Mouse (Mus musculus) right cerebral cortex, postnatal 36 days (tissue): Measurements from ENCODE around the gene Ppp1r11.
A peak's percentile ranks its signal among the peaks of the same experiment; 100 is the strongest.

Experiments
- DNase-seq, 2 experiments: peaks; one replicate each; pipeline ENCODE4 v3.0.0; 2022; ENCODE audit warnings: low spot score in 2 of 2, mixed read lengths in 1 of 2

Gene Ppp1r11

DNA sequence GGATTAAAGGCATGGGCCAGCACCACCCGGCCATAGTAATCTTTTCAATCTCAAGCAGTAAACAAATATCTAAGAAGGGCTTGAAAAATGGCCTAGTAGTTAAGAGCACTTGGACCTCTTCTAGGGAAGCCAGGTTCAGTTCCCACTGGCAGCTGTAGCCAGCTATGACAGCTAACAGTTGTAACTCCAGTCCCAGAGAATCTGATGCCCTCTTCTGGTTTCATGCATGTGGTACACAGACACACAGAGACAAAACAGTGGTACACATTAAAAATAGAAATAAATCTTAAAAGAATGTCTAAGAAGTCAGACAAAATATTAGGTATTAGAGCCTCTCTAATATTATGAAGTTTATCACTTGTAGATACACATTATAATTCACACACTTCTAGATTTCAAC is 9.6 kb upstream of the Ppp1r11 start:
- no peak for DNase-seq

DNA sequence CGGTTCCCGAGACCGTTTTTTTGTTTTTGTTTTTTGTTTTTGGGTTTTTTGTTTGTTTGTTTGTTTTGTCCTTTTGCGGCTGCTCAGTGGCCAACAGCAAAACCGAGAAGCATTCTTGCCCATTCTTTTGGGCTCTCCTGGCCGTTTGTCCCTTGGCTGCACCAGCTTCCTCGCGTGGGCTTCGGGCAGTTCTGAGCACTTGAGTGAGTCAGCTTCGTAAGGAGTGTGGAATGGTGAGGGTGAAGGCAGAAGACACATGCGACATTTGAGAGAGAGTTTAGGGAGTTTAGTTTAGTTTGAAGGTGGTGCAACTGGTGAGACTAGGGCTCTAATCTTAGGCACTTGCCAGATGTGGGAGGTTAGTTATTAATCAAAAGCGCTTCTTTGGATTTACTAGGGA is 7.3 kb upstream of the Ppp1r11 start:
- DNase-seq = no peak

DNA sequence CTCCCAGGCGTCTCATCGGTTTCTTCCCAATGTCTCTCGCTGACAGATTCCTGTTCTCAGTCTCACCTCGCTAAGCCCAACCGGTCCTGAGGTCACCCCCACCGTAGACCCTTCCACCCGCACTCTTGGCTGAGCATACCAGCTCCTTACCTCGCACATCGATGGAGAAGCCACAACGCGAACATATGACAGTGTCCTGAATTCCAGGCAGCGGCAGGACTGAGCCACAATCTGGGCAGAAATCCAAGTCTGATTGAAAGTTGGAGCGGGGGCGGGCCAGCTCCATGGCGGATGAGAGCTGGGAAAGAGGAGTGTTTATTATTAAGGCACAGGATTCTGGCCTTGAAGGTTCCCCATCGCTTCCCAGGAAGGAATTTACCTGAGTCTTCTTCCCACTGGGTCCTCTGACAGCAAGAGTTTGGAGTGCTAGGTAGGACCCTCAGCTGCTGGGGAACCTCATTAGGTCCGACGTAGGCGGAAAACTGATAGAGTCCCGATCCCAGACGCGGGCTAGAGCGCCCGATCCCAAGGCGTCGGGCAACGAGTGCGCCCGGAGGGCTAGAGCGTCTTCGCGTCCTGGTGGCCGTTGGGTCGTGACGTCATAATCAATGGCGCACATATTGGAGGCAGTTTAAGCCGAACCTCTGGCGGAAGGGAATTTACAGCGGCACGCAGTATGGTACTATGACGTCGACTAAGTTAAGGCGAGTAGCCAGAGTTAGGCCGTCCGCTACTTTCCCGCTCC is 6.6 kb upstream of the Ppp1r11 start, which contains the start of the genes Znrd1 and Znrd1as:
Znrd1 (minus strand) TSS at position 561 of the 745 bp plus-strand sequence.
Znrd1as (plus strand) TSS at position 594 of the 745 bp plus-strand sequence.
- peak; percentile 94 to 96 for DNase-seq

DNA sequence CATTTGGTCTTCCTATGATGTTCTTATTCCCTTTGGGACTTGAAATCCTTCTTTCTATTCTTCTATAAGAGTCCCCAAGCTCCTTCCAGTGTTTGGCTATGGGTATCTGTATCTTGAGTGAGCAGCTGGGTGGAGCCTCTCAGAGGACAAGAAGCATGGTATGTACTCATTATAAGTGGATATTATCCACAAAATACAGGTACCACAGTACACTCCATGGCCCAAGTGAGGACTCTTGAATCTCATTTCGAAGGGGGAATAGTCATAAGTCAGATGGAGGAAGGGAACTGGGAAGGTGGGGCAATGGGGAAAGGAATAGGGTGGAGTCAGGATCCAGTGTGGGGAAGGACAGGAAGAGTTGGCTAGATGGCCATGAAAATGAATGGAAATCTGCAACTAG is 1.5 kb upstream of the Ppp1r11 start:
- no peak for DNase-seq

DNA sequence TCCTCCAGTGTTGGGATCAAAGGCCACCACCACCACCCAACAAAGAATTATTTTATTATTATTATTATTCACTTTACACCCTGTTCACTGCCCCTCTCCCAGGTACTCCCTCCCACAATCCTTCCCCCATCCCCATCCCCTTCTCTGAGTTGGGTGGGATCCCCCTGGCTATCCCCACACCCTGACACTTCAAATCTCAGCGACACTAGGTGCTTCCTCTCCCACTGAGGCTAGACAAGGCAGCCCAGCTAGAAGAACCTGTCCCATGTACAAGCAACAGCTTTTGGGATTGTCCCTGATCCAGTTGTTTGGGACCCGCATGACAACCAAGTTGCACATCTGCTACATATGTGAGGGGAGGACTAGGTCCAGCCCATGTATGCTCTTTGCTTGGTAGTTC is 1.1 kb upstream of the Ppp1r11 start:
- no peak for DNase-seq

DNA sequence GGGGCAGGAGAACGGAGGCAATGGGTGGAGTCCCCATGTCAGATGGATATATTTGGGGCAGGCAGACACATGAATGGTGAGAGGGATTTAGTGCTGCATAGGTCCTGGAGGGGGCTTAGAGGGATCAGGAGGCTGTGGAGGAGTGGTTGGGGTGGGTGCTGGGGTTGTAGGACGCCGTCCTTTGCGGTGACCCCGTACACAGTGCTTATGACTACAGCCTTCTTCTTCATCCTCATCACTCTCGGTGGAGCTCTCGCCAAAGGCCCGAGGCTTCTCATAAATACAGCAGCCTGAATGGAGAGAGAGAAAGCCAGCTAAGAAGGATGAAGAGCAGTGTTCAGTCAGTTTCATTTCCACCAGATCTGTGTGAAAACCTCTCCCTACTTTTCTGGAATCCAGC is 2.3 kb downstream of the Ppp1r11 start:
- no peak for DNase-seq

DNA sequence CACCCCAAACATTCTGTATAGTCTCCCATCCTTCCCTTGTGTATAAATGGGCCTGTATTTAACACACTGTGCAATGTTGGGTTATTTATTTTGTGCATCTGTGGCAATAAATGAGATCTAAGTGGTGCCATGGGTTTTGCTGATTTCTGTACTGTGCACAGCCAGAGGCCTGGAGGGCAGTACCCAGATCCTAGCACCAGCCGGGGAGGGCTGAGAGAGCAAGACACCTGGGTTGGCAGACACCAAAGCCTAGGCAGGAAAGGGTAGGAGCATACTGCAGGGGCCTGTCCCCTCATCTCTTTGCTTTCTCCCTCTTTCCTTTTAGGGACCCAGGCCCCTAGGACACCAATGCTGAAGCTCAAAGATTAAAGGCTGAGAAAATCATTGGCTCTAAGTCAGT is 3.3 kb downstream of the Ppp1r11 start:
- no peak for DNase-seq

DNA sequence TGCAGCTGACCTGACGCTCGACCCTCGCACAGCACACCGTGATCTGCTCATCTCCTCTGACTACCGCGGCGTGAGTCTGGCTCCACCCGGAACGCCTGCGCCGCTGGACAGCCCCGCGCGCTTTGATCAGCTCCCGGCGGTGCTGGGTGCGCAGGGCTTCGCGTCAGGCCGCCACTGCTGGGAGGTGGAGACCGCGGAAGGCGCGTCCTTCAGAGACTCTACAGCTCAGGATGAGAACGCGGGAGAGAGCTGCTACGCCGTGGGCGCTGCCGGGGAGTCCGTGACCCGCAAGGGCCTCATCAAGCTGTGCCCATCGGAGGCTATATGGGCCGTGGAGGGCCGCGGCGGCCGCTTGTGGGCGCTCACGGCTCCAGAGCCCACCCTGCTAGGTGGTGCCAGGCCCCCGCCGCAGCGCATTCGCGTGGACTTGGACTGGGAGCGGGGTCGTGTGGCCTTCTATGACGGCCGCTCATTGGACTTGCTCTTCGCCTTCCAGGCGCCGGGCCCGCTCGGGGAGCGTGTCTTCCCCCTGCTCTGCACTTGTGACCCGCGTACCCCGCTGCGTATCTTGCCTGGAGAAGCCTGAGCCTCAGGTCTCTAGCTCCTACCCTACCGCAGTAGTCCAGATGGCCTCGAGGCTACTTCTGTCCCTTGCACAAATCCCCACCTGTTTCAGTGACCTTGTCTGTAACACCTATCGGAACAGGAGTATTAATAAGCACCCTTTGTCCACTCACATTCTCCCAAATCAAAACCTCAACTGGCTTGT is 4.3 kb downstream of the Ppp1r11 start:
- DNase-seq = peak in 1 of 2 experiments; percentile 55

DNA sequence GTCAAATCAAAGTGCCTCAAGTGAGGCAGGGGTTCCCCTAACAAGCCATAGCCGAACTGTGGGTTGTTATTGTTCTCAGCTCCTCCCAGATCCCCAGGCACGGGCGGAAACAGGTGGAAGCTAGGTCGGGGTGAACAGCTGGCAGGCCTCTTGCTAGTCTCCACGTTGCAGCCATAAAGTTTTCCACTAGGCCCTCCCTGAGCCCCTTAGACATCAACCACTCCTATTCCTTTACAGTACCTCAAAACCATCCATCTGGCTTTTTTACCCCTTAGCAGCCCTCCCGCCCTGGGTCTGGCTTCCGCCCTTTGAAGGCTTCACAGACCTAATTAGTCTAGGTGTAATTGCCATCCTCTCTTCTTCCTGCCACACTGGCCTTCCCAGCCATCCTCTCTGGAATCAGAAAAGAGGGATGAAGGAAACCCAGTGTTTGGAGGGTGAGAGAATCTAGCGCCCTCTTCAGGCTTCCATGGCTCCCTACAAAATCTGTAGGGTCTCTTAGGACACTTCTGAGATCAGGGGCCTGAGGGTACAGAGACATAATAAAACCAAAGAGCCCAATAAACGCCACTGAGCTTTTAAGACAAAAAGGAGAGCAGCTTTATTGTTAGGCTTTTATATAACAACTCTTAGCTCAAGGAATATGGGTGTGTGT is 7.3 kb downstream of the Ppp1r11 start:
- no peak for DNase-seq

DNA sequence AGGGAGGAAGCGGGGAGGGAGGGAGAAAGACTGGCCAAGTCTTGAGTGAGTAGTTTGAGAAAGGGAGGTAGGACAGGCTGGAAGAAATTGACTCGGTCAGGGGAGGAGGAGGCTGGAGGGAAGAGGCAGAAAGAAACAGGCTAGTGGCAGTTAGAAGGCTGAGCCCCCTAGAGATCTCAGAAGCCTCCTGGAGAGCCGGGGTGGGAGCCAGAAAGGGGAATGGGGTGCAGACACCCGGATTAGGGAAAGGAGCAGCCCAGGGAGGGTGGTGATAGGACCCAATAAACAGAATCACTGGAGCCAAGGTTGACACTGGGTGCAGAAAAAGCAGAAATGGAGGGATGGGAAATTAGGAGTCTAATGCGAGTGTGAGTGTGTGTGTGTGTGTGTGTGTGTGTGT is 7.8 kb downstream of the Ppp1r11 start:
- no peak for DNase-seq

DNA sequence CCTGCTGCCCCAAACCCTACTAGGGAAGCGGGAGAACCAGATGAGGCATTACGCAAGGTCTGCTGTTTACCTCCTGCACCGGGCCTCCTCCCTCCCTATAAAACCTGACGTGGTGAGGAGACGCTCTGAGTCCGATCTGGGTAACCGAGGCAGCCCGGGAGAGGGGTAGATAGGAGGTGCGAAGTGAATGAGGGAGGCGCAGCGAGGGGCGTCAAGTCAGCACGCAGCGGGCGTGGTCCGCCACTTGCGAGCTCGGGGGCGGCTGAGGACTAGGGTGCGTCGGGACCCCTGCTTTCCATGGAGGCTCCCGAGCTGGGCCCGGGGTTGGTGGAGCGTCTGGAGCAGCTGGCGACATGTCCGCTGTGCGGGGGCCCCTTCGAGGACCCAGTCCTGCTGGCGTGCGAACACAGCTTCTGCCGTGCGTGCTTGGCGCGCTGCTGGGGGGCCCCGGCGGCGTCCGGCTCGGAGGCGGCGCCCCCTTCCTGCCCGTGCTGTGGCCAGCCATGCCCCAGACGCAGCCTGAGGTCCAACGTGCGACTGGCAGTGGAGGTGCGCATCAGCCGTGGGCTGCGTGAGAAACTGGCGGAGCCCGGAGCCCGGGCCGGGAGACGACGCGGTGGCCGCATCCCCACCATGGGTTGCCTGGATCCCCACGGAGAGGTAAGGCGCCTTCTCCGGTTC is 8.6 kb downstream of the Ppp1r11 start, which contains the start of gene Rnf39:
Rnf39 (plus strand) TSS at position 128 of the 681 bp plus-strand sequence.
- DNase-seq = no peak

DNA sequence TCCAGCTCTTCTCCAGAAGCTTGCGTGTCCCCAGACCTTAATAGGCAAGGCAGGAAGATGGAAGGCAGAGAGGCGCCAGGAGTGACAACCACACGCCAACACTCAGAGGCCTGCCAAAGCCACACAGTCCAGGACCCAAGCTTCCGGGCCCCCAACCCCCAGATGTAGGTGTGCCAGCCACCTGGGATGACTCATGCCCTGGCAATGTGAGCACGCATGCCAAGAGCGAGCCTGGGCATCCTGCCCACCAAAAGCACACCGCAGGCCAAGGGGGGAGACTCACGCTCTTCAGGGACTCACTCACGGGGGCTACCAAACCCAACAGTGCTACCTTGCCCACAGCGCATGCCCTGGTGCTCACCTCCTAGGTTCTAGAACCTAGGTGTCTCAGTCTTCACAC is 9.2 kb downstream of the Ppp1r11 start:
- DNase-seq = peak in 1 of 2 experiments; percentile 67

DNA sequence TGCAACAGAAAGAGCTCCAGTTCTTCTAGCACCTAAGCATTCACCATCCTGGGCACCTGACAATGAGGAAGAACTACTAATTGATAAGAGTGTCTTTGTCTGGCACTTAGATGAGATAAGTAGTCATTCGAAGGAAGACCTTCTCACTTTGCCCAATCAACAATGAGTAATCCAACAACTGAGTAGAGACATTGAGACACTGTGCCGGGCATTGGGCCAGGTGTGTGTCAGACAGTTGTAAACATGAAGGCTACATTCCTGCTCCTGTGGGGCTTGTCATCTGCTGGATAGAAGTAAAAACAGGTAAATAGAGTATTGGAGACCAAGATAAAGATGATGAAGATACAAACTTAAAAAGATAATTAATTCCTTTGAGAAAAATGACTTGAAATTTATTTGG is 13.5 kb downstream of the Ppp1r11 start:
- no peak for DNase-seq

DNA sequence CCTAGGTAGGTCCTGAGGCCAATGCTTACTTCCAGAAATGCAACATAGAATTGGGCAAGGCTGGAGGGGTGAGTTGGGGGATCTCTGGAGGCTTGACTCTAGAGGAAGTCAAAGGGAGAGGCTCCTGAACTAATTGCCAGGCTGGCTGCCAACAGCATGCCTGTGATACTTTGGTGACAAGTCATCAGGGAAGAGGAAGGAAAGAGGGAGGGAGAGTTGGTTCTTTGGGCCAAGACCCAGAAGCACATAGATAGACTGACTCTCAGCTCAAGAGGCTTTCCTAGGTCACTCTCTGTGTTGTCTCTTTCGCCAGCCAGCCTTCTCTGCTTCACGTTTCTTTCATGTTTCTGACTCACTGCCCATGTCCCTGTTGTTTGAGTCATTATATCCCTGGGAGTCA is 19.7 kb downstream of the Ppp1r11 start:
- no peak for DNase-seq

DNA sequence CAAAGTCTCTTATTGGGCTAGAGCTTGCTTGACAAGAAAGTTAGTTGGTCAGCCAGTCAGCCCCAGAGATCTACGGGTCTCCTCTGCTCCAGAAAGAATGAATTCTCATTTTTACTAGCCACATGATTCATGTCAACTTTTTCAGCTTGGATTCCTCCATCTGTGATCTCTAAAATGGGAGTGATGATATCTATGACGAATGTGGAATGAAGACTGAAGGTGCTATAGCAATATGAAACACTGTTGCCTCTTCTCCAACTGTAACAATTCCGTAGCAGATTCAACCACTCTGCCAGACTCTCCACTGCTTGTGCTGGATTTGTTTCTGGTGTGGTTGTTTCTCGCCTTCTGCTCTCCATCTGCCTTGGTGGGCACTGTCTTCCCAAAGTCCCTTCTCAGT is 20.4 kb downstream of the Ppp1r11 start:
- DNase-seq = no peak

DNA sequence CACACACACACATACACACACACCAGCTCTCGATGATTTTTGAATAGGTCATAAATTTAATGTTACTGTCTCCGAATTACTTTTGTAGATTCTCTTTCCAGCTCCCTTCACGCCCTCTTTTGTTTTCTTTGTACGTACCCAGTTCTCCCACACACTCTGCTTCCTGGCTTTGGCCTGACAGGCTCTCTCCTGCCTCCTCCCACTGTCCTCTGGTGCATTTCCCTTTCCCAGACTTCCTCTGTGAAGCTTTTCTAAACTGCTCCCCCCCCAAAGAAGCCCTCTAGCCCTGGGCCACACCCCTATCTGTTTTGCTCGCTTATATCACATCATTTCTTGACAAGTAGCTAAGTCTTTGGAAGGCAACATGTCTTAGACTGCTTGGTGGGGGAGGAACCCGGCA is 21.3 kb downstream of the Ppp1r11 start:
- no peak for DNase-seq

DNA sequence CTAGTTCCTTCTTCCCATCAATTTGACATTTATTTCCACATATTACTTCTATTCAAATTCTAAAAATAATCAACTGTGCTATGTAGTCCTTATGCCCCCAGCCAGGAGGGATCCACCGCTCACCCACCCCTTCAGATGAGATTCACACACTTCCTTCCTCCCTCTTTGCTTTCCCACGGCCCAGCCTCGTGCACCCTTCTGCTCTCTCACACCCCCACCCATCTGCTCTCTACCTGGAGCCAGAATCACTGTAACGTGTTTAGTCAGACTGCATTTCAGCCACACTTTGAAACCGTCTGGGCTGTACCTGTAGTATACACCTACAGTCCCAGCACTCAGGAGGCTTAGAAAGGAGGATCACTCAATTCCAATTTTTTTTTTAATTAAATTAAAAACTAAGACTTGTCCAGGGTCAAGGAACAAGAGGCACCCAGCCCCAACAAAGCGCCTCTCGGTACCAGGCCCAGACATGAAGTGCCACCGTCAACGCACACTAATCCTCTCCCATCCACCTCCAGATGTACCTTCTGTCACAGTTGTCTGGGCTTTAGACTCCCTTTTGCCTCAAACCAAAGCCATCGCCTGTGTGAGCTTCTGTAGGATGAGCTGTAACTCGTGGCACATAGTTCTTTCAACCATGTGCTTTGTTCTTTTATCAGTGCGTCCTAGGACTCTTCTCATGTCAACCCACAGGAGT is 22.2 kb downstream of the Ppp1r11 start:
- DNase-seq = no peak

DNA sequence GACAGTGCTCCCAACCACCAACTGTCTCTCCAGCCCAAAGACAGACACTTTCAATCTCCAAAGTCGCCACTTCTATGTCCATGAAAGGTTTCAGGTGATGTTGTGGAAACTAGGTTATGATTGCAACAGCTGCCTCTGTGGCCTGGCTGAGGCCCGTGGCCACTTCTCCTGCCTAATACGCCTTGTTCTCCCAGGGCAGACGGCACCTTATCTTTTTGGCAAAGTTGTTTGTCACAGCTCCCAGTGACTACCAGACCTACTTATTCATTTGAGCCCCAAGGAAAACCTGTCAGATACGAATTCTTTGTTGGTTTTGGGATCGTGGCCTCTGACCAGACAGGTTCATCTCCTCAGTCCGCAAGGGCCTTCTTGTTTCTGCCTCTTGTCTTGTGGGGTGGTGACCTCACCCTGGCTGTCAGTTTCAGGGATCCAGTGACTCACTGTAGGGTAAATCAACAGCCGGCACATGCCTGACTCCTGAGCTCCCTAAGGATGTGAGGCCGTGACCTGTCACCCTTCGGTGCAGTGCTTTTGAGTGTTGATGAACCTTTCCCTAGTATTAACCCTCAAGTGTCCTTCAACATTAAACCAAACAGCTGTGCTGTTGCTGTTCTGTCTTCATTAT is 23.9 kb downstream of the Ppp1r11 start:
- DNase-seq = no peak

DNA sequence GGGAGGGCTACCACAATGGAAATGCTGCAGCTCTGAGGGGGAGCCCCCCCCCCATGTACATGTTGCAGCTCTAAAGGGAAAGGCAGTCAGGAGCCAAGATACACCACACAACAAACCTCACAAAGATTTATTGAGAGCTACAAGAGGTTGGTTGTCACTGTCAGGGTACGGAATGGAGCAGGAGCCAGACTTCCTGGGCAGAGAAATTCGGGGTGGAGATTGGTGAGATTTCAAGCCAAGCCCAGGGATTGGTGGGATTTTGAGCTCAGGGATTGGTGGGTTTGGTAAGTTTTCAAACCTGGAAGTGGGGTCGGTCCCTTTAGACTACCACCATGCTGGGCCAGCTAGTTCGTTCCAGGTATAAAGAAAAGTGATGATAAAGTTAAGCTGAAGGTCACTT is 28.1 kb downstream of the Ppp1r11 start:
- no peak for DNase-seq

DNA sequence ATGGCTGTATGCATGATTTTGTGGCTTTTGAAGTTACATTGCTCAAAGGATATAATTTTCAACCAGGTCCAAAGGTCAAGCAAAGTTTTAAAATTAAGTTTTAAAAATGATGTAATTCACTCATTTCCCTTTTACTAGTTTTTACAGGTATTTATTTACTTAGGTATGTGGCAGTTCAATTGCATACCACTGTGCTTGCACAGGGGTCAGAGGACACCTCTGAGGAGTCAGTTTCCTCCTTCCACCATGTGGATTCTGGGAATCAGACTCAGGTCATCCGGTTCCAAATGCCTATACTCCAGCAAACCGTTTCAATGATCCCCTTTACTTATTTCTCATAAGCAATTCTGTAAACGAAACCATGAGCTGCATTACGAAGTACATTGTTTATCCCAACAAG is 28.8 kb downstream of the Ppp1r11 start:
- DNase-seq = no peak

DNA sequence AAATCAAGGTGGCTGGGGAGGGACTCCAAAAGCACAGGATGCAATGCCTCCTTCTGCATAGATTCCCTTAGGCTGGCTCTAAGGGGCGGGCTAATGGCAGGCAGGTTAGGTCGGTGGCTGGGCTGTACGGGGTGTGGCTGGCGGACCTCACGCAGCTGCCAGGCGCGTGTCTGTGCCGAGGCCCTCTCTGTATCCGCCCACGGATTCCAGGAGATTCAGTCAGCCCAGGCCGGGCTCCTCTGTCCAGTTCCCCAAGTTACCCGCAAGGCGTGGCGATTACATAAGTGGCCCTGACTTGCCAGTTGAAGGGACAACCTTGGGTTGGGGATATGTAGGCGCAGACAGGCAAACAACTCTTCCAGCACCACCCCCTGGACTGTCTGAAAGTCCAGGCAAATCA is 31.3 kb downstream of the Ppp1r11 start:
- DNase-seq = no peak
